Mouse (Mus musculus) ES-Bruce4 (cell line): ENCODE data around the gene Rbbp6.

Experiments
- CTCF ChIP-seq: IDR thresholded peaks from one replicate; pipeline ENCODE4 v1.8.1; 2011; ENCODE audit warnings: low read depth, low read length
- POLR2A ChIP-seq: IDR thresholded peaks from one replicate; pipeline ENCODE4 v1.8.1; 2011; ENCODE audit warnings: low read length; ENCODE audit not compliant: insufficient read depth

GRCm38 (mm10) chr7:122954451-122955225, 10.8 kb upstream of the Rbbp6 start:
- TF ChIP-seq CTCF (no peak), POLR2A (no peak)
